In genomic region chr8:25445968-25446367, GRCm38 (mm10) we compare ENCODE assay signal across 11 mouse cellular contexts.
"Had no signal": no experiment of that assay in that cellular context is flagged by ENCODE, and none has a peak within 500 bp of the region (broad histone marks: within the 10 kb centered on the region; RNA-seq: fewer than 3 reads in every experiment).

No protein-coding gene starts in this region.

- H3K27ac ChIP-seq: left cerebral cortex, adult 2 months; limb, embryonic 12.5 days; liver, embryonic 13.5 days; neural tube, embryonic 12.5 days; stomach, postnatal 0 days had no signal

- DNase-seq: kidney, adult 18-20 months; kidney, postnatal 10 days; liver; liver, embryonic 13.5 days; liver, postnatal 0 days; midbrain, embryonic 14.5 days; thymus, postnatal 4 days had no signal

- H3K27me3 ChIP-seq: limb, embryonic 12.5 days; neural tube, embryonic 12.5 days had no signal

- H3K36me3 ChIP-seq: limb, embryonic 12.5 days; liver, embryonic 13.5 days; neural tube, embryonic 12.5 days had no signal

- ATAC-seq: liver, postnatal 0 days had no signal

- H3K4me2 ChIP-seq: limb, embryonic 12.5 days; liver, embryonic 13.5 days; neural tube, embryonic 12.5 days had no signal

- H3K9me3 ChIP-seq: limb, embryonic 12.5 days; liver, embryonic 13.5 days; neural tube, embryonic 12.5 days had no signal

- H3K4me3 ChIP-seq: left cerebral cortex, adult 2 months; limb, embryonic 12.5 days; liver, embryonic 13.5 days; neural tube, embryonic 12.5 days had no signal

- H3K9ac ChIP-seq: limb, embryonic 12.5 days; liver, embryonic 13.5 days; liver, postnatal 0 days; neural tube, embryonic 12.5 days had no signal
